ENCODE assay signal across 8 mouse cellular contexts in genomic region chr1:119054468-119054867, GRCm38 (mm10). TPM values are rescaled to one million over a fixed set of nuclear protein-coding genes. Genes with fewer than 3 reads are reported as not detected.
DNase-seq lines count a peak whose midpoint lies in the region; ATAC-seq lines count a peak whose summit lies in the region.

No protein-coding gene starts in this region.

- peaks cover 33% of the 10 kb centered on the region for H3K4me1 ChIP-seq in heart, embryonic 10.5 days
- H3K4me1 ChIP-seq in hindbrain, embryonic 16.5 days (ENCODE audit: control insufficient read depth, insufficient read depth, low read depth, low read length): peaks cover 32% of the 10 kb centered on the region
- H3K4me1 ChIP-seq in midbrain, embryonic 15.5 days: peaks cover 44% of the 10 kb centered on the region

- no peak for DNase-seq in heart, embryonic 10.5 days (ENCODE audit: low spot score)
- no peak for DNase-seq in heart, postnatal 4 days
- DNase-seq in embryo, embryonic 11 days: peak; percentile 54
- DNase-seq in adrenal gland, postnatal 14 days: no peak
- DNase-seq in left cerebral cortex, adult 18-20 months (ENCODE audit: low spot score in 2 of 2): no peak
- no peak for DNase-seq in spleen, postnatal 10 days (ENCODE audit: low spot score in 2 of 2)

- peaks cover 36% of the 10 kb centered on the region for H3K27me3 ChIP-seq in heart, embryonic 10.5 days (ENCODE audit: insufficient read depth, poor library complexity, severe bottlenecking)
- H3K27me3 ChIP-seq in hindbrain, embryonic 16.5 days (replicated peaks; ENCODE audit: control insufficient read depth, insufficient read depth, low read length): peaks cover 4% of the 10 kb centered on the region
- H3K27me3 ChIP-seq in midbrain, embryonic 15.5 days (replicated peaks): peaks cover 31% of the 10 kb centered on the region

- peak overlapping the region; percentile 68; the same call in 1 of the 2 replicates for H3K4me3 ChIP-seq in heart, embryonic 10.5 days
- peak overlapping the region; percentile 52 for H3K4me3 ChIP-seq in hindbrain, embryonic 16.5 days (ENCODE audit: low read length)
- H3K4me3 ChIP-seq in midbrain, embryonic 15.5 days: peak overlapping the region; percentile 44

- 29% methylated on average over 6 of the region's 6 CpGs for WGBS in heart, embryonic 10.5 days
- WGBS in hindbrain, embryonic 16.5 days: 17% methylated on average over 6 of the region's 6 CpGs
- WGBS in midbrain, embryonic 15.5 days: 13% methylated on average over 6 of the region's 6 CpGs

- H3K9me3 ChIP-seq in heart, embryonic 10.5 days: no peaks in the 10 kb centered on the region
- H3K9me3 ChIP-seq in hindbrain, embryonic 16.5 days (ENCODE audit: control insufficient read depth, low read length): no peaks in the 10 kb centered on the region
- H3K9me3 ChIP-seq in midbrain, embryonic 15.5 days: no peaks in the 10 kb centered on the region

- H3K36me3 ChIP-seq in heart, embryonic 10.5 days: no peaks in the 10 kb centered on the region
- no peaks in the 10 kb centered on the region for H3K36me3 ChIP-seq in hindbrain, embryonic 16.5 days (ENCODE audit: control insufficient read depth, insufficient read depth, low read length)
- no peaks in the 10 kb centered on the region for H3K36me3 ChIP-seq in midbrain, embryonic 15.5 days (replicated peaks)

- H3K4me2 ChIP-seq in hindbrain, embryonic 16.5 days (ENCODE audit: low read length): peak overlapping the region; percentile 82
- peak overlapping the region; percentile 98 for H3K4me2 ChIP-seq in midbrain, embryonic 15.5 days

- ATAC-seq in hindbrain, embryonic 16.5 days: no peak
- ATAC-seq in midbrain, embryonic 15.5 days (replicated peaks): no peak

- no peak overlapping the region for H3K27ac ChIP-seq in heart, embryonic 10.5 days
- H3K27ac ChIP-seq in hindbrain, embryonic 16.5 days (ENCODE audit: low read depth, low read length): no peak overlapping the region
- H3K27ac ChIP-seq in midbrain, embryonic 15.5 days: no peak overlapping the region

- H3K9ac ChIP-seq in hindbrain, embryonic 16.5 days (ENCODE audit: low read depth, low read length): no peak overlapping the region
- H3K9ac ChIP-seq in midbrain, embryonic 15.5 days: no peak overlapping the region

RNA-seq across cellular contexts. Expression of gene Gli2, which starts 1.0 kb away (rescaled TPM):
- polyA plus RNA-seq in heart, embryonic 10.5 days (2016; fragmentation: Nextera tagmentation; extraction: Ambion mirVana): 2.2 and 7.5 TPM in 2 replicates
- total RNA-seq in heart, postnatal 4 days (2021): 1 to 10 TPM; 4.6 to 5.2 TPM
- polyA plus RNA-seq in hindbrain, embryonic 16.5 days (2015; fragmentation: Nextera tagmentation; extraction: Ambion mirVana): 1.8 and 2.1 TPM in 2 replicates
- polyA plus RNA-seq in midbrain, embryonic 15.5 days (2015; fragmentation: Nextera tagmentation; extraction: Ambion mirVana): 1.6 and 2.6 TPM in 2 replicates
- 1.5 and 2.3 TPM in 2 replicates for total RNA-seq in adrenal gland, postnatal 14 days (2021)
- total RNA-seq in left cerebral cortex, adult 18-20 months (2021): 1 to 10 TPM; 2.5 to 3.1 TPM
